Mouse (Mus musculus) left cerebral cortex, postnatal 14 days (tissue): ENCODE data around the gene Pcdh9. TPM values are rescaled to one million over a fixed set of nuclear protein-coding genes. Genes with fewer than 3 reads are reported as not detected.

Experiments used
- DNase-seq, 2 experiments: peaks; one replicate each; pipeline ENCODE4 v3.0.0; 2021 to 2022; ENCODE audit warnings: low spot score in 2 of 2, mixed read lengths in 1 of 2
- intact Hi-C: fragments of 180-260 bp; cut with DNase I; formaldehyde crosslinking; loops from one replicate; pipeline ENCODE4 v1.15.1; 2025
- total RNA-seq, 2 experiments: library from RNA; stranded (reverse); gene quantifications; 2 replicates each; pipeline ENCODE4 v1.2.3; 2021

Gene Pcdh9
- total RNA-seq, 2 experiments from 2014 or later, result 193 to 219 TPM

- intact Hi-C loops, result no loop called here
- no peak for DNase-seq
Measured at GRCm38 (mm10) chr14:93827159-93827558, 63.3 kb downstream of the Pcdh9 start.

GRCm38 (mm10) chr14:93826042-93826462, 64.4 kb downstream of the Pcdh9 start:
- DNase-seq, result no peak
- intact Hi-C loops, result no loop called here

GRCm38 (mm10) chr14:93818845-93819244, 71.6 kb downstream of the Pcdh9 start:
- DNase-seq, result no peak
- intact Hi-C loops, result loop anchor here (10.0 kb wide), 1 partner anchor 104 kb away; no protein-coding TSS in a partner anchor

DNA sequence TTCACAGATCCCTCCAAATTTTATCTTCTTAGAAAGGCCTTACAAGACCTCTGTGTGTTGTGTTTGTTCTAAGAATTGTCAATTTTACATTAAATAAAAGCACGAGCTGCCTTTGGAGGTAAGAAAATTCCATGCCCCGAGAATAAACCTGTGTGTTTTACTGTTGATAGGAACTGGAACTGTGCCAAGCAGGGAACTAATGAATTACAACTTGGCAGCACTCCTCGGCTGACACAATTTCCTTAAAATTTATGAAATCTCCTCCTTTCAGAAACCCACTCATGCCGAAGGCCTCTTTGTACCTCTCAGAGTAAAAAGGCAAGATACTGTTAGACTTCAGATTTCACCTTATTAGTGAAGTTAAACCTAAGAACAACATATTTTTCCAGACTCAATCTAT, 72.9 kb downstream of the Pcdh9 start:
- DNase-seq, result no peak
- intact Hi-C loops, result loop anchor here (10.0 kb wide), 1 partner anchor 103 kb away; no protein-coding TSS in a partner anchor

GRCm38 (mm10) chr14:93794530-93794929, 95.9 kb downstream of the Pcdh9 start:
- DNase-seq, result no peak
- intact Hi-C loops, result no loop called here

DNA sequence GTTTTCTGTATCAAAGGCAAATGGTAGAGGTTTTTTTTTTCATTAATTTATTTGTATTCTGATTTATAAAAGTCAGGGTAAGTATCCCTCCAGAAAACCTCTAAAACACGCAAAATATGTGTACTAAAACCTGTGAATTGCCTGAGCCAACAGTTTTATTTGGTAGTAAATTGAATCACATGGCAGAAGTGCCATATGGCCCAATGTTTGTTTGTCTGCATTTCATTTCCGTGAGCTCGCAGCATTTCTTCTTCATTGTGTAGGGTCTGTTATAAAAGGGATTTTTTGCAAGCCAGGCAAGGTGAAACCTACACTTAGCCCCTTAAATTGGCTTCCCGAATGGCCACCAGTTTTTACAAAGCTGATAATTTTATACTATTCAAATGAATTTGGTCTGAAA, 104.2 kb downstream of the Pcdh9 start:
- no peak for DNase-seq
- intact Hi-C loops, result no loop called here

DNA sequence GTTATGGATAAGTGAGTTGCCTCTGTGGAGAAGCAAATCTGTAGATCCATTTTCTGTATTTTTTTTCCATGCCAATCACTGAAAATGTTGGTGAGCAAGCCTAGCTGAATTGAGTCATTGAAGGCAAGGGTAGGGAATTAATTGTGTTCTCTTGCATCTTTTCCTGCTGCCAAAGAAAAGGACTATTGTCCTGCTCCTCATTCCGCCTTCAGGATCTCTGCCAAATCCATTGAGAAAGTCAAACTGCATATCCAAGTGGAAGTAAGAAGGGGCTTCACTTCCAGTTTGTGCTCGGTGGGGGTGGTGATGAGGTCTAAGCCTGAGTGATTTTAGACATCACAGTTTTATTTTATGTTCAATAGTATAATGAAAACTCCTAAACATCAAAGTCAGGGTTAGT, 105.4 kb downstream of the Pcdh9 start:
- no peak for DNase-seq
- intact Hi-C loops, result no loop called here

DNA sequence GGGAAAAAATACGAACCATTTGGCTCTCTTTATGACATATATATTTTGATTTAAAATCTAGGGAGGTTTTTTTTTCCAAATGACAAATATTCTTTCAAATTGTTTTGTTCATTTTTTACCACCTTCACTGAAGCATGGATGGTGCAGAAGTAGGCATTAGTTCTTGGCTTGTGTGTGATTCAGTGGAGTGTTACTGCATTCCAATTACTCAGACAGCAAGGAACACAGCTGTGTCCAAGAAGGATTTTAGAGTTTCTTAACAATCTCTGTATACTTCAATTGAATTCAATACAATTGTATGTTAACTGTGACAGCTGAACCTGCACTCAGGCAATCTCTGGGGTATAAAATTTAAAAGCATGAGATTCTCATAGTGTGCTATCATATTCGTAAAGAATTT, 127.6 kb downstream of the Pcdh9 start:
- DNase-seq, result no peak
- intact Hi-C loops, result no loop called here

- DNase-seq, result no peak
- intact Hi-C loops, result no loop called here
Measured at GRCm38 (mm10) chr14:93734077-93734673, 156.3 kb downstream of the Pcdh9 start.

- intact Hi-C loops, result no loop called here
- no peak for DNase-seq
Measured at GRCm38 (mm10) chr14:93725798-93726197, 164.7 kb downstream of the Pcdh9 start.

DNA sequence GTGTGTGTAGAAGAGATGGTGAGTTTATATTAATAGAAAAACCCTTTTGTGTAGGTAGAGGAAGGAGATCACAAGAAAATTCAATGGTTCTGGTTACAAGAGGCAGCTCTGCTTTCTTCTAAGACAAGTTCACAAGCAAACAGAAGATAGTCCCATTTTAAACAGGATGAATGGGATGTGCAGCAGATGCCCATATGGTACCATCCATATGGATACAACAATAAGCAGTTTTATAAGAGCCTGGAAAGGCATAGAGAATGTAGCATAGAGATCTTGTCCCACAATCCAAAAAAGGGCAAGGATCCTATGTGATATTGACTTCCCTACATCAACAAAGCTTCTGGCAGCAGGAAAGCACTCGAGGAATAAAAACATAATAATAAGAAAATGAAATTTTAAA, 171.3 kb downstream of the Pcdh9 start:
- intact Hi-C loops, result loop anchor here (10.0 kb wide), 1 partner anchor 96 kb away; no protein-coding TSS in a partner anchor

GRCm38 (mm10) chr14:93713250-93713935, 177.1 kb downstream of the Pcdh9 start:
- DNase-seq, result peak; percentile 51 to 72
- intact Hi-C loops, result loop anchor here (10.0 kb wide), 1 partner anchor 101 kb away; no protein-coding TSS in a partner anchor

More for the DNA sequence above, 171.3 kb downstream of the Pcdh9 start:
- DNase-seq, result peak; percentile 19 to 28

DNA sequence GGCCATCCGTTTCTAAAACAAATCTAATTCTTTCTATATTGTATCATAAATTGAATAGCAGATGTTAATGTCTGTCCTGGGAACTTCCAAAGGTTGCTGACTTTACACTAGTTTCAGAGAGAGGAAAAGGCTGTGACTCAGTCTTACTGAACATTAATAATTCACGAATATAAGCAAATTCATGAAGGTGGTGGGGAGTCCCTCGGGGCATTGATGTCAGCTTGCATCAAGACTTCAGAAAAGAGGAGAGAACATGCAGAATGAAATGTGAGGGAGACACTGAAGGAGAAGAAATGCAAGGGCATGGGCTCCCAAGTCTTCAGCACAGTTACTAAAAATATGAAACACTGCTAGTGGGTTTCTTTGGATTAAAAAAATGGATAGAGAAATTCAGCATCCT, 181.8 kb downstream of the Pcdh9 start:
- intact Hi-C loops, result loop anchor here (10.0 kb wide), 1 partner anchor 176 kb away; no protein-coding TSS in a partner anchor
- no peak for DNase-seq

DNA sequence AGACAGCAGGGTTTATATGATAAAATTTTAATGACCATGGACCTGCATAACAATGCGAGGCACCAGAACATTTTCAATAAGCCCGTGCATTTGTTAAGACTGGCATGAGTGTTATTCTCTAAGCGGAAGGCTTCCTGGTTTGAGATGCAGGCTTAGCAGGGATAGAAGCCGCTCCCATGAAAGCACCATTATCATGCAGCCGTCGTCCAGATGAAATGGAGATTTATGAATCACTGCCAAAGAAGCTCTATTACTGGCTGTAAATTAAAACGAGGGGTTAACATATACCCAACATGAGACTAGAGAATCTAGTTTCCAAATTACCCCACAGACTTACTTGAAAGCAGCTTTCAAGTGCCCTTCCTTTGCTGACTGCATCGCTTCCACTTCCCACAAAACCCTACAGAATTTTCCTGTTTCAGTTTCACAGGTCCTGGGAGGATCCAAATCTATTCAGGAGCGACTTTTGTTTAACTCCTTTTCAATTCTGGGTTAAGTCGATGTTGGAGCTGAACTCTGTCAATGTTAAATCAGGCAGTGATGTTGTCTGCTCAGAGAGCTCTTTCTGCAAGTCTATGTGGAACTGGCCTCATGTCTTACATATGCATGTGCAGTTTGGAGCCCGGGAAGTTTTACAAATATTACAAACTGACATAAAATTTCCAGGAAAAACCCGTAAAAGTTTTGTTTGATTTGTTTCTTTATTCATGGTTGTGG, 188.9 kb downstream of the Pcdh9 start:
- intact Hi-C loops, result loop anchor here (10.0 kb wide), 1 partner anchor 183 kb away; no protein-coding TSS in a partner anchor
- no peak for DNase-seq

DNA sequence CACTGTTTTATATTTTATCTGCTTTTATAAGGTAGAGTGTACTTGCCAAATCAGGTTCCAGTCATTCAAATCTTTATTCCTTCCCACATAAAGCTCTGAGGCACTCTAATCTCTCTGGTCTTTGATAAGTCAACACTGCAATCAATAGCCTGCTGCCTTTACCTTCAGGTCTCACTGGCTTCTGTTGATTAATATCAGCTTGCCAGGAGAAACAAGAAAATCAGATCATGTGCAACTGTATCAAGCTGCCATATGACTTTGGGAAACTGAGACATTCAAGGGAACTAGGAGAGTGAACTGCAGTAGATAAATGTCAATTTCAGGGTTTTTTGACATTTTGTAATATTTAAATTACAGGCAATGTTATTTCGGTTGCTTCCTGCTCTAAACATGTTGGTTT, 189.6 kb downstream of the Pcdh9 start:
- intact Hi-C loops, result loop anchor here (10.0 kb wide), 1 partner anchor 184 kb away; no protein-coding TSS in a partner anchor
- no peak for DNase-seq

- intact Hi-C loops, result no loop called here
- DNase-seq, result no peak
Measured at GRCm38 (mm10) chr14:93684641-93685040, 205.8 kb downstream of the Pcdh9 start.

GRCm38 (mm10) chr14:93675273-93676068, 215.0 kb downstream of the Pcdh9 start:
- DNase-seq, result no peak
- intact Hi-C loops, result no loop called here

DNA sequence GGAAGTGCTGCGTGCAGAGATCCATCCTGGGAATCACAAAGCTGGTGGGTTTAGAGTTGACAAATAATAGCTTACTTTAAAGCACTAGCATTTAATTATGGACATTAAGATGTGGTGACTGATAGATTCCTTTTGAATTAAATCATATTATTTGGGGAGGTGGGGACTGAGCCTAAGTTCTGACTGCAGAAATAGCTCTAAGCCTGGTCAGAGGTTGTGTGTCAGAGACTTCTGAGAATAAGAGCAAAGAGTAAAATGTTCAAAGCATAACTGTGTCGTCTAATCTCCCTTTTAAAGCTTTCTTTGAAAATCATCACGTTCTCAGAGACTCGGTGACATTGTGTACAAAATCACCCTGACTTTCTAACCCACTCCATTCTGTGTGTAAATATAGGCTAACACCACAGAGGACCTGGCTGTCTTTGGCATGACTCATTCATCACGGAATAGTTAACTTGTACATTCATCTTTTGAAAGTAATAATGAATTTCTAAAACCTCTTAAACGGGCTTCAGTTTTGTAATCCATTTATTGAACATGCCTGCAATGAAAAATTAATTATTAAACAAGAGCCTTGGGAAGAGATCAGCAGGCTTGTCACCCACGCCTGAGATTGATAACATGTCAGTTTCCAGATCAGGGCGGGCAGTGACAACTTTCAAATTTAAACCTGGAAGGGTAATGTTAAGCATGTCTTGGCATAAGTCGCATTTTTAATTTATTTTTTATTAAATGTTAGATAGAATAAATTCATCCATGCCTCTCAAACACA, 236.3 kb downstream of the Pcdh9 start:
- DNase-seq, result no peak
- intact Hi-C loops, result no loop called here

GRCm38 (mm10) chr14:93627241-93627640, 263.2 kb downstream of the Pcdh9 start:
- intact Hi-C loops, result no loop called here
- no peak for DNase-seq
